Mouse (Mus musculus): ENCODE data around the gene Flot1. TPM values are rescaled to one million over a fixed set of nuclear protein-coding genes. Genes with fewer than 3 reads are reported as not detected.

Gene Flot1
- polyA plus RNA-seq (2015; fragmentation: Nextera tagmentation; extraction: Ambion mirVana), result 131 and 141 TPM in 2 replicates

DNA sequence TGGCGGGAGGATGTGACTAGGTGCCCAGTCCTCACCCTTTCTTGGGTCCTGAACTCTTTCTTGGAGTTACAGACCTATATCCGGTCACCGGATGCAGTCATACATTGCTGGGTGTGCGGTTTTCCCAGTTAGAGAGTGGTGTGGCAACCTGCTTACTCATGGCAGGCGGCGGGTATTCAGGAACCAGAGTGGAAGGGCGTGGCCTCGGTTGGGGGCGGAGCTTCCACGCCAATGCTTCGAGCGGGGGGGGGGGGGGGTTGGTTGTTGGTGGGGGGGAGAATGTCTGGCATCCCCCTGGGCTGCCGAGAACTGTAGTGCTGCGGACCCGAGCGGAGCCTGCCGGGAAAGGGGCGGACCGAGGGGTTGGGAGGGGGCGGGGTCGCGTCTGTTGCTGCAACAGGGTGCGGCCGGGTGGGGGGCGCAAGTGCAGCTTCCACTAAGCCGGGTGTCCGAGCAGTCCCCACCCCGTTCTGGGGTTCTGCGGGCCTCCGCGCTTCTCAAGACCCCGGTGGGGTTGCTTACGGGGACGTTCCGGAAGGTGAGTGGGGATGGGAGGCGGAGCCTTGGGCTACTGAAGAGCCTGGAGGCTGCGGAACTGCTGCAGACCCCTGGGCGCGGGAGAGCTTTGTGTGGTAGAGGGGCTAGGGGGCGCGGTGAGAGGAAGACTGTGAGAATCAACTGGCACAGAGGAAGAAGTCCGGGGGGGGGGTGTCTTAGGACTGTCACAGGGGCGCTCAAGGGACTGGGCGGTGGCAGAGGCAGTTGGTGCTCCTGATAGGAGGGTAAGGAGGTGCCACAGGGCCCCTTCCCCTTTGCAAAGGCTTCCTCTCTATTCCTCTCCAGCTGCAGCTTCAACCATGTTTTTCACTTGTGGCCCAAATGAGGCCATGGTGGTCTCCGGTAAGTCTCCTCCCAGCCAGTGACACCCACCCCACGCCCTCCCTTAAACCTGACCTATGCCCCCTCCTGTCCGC lies at the start of gene Flot1:
Gene Flot1 (plus strand): TSS at position 267 of the 974 bp plus-strand sequence.
- Histone ChIP-seq H3K9ac (replicated peaks) (peak within 1 kb of the TSS; percentile 73), H3K27ac (replicated peaks) (peak within 1 kb of the TSS; percentile 88), H3K4me2 (peak within 1 kb of the TSS; percentile 94), H3K4me3 (replicated peaks) (peak within 1 kb of the TSS; percentile 77), H3K36me3 (peaks cover 29% of the 10 kb centered on the region), H3K9me3 (replicated peaks) (no peaks in the 10 kb centered on the region), H3K27me3 (replicated peaks) (0 out of 2 replicates have a peak, but pooled peaks cover 8% of the 10 kb centered on the region), H3K4me1 (peaks cover 41% of the 10 kb centered on the region)
- under 1% methylated on average over 42 of the region's 47 CpGs for WGBS
- peak; percentile 91 for ATAC-seq (ENCODE audit: low FRiP score)

DNA sequence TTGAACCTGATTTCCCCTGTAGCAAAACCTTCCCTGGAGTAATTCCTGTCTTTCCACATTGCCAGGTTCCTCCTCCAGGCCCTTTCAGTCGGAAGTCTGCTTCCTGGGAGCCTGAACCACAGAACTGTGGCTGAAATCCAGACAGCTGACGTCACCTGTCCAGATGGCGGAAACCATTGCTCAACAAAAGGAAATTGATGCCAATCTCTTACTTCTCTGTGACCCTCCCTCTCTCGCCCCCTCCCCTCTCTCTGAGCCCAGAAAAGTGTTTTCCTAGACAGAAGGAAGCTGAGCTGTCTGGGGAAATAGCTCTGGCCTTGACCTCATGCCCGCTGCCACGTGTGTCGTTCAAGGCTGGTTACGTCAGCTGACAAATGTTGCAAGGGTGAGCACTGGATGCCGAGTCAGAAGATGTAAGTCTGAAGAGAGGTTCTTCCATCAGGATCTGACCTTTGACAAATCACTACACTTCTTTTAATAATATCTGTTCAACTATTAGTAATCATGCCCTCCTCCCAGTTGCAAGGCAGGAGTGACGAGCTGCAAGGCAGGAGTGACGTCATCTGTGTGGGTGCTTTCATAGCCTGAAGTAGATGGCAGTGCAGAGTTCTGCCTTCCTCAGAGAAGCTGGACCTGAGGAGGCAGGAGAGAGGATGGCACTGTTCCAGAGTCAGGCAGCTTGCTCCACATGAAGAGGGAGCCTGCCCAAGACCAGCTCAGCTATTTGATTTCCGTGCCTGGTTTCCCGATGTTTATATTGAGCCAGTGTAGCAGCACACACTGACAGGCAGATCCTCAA lies 46.0 kb upstream of the Flot1 start:
- H3K4me2 ChIP-seq, result no peak overlapping the region
- no peaks in the 10 kb centered on the region for H3K27me3 ChIP-seq (replicated peaks)
- H3K9me3 ChIP-seq (replicated peaks), result no peaks in the 10 kb centered on the region
- 0 out of 2 replicates have a peak, but pooled peaks have one; percentile 45 for ATAC-seq (ENCODE audit: low FRiP score)
- H3K9ac ChIP-seq (replicated peaks), result no peak overlapping the region
- 0 out of 2 replicates have a peak overlapping the region, but pooled peaks have one; percentile 4 for H3K27ac ChIP-seq (replicated peaks)
- H3K4me1 ChIP-seq, result peaks cover 8% of the 10 kb centered on the region; the same call in 1 of the 2 replicates
- H3K36me3 ChIP-seq, result no peaks in the 10 kb centered on the region
- WGBS, result 64% methylated on average over 13 of the region's 13 CpGs
- H3K4me3 ChIP-seq (replicated peaks), result no peak overlapping the region

DNA sequence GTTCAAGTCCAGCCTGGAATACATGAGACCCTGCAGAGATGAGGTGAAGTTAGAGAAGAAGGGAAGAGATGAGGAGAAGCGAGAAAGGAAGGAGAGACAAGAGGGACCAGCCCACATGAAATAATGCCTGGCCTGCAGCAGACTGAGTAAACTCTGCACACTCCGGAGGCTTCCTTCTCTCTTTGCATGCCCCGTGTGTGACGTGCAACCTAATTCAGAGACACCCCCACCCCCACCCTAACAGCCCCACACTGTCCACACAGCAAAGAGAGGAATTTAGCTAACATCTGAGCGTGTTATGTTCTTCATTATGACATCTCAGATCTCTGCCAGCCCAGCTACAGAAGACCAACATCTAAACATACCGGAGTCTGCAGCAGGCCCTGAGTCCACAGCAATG lies 44.1 kb upstream of the Flot1 start:
- H3K27me3 ChIP-seq (replicated peaks), result no peaks in the 10 kb centered on the region
- no peaks in the 10 kb centered on the region for H3K36me3 ChIP-seq
- peaks cover 8% of the 10 kb centered on the region; the same call in 1 of the 2 replicates for H3K4me1 ChIP-seq
- H3K9ac ChIP-seq (replicated peaks), result no peak overlapping the region
- H3K27ac ChIP-seq (replicated peaks), result no peak overlapping the region
- H3K4me3 ChIP-seq (replicated peaks), result no peak overlapping the region
- 72% methylated on average over 6 of the region's 6 CpGs for WGBS
- H3K4me2 ChIP-seq, result no peak overlapping the region
- no peak for ATAC-seq (ENCODE audit: low FRiP score)
- H3K9me3 ChIP-seq (replicated peaks), result no peaks in the 10 kb centered on the region

DNA sequence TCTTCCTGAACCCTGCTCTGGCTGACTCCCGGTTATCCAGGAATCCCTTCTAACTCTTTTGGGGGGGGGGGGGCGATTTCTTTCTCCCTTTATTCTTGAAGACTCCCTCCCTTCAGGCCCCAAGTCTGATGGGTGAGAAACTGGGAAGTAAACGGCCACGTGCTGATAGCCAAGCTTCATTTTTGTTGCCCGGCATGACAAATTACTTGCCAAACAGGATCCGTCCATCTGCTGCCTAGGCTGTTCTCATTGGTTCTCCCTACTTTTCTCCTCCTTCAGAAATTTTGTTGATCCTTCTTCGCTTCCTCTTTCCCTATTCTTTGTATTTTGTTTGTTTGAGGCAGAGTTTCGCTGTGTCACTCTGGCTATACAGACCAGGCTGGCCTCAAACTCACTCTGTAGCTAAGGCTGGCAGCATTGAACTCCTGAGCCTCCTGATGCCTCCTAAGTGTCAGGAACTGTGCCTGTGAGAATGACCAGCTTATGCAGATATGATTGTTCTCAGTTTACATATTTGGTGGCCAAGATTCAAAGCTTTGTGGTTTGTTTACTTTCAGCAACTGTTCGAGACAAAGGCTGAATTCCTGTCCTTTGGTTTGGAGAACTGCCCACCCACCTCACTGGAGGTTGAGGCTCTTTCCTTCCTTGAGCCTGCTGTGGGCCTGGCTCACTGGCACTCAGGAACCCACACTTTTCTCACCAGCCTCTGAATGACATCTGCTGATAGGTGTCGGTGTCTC lies 43.4 kb upstream of the Flot1 start:
- H3K4me3 ChIP-seq (replicated peaks), result no peak overlapping the region
- no peaks in the 10 kb centered on the region for H3K36me3 ChIP-seq
- no peak overlapping the region for H3K4me2 ChIP-seq
- H3K27me3 ChIP-seq (replicated peaks), result no peaks in the 10 kb centered on the region
- peaks cover 8% of the 10 kb centered on the region; the same call in 1 of the 2 replicates for H3K4me1 ChIP-seq
- no peak overlapping the region for H3K9ac ChIP-seq (replicated peaks)
- ATAC-seq (ENCODE audit: low FRiP score), result no peak
- H3K27ac ChIP-seq (replicated peaks), result no peak overlapping the region
- WGBS, result 77% methylated on average over 10 of the region's 10 CpGs
- no peaks in the 10 kb centered on the region for H3K9me3 ChIP-seq (replicated peaks)

DNA sequence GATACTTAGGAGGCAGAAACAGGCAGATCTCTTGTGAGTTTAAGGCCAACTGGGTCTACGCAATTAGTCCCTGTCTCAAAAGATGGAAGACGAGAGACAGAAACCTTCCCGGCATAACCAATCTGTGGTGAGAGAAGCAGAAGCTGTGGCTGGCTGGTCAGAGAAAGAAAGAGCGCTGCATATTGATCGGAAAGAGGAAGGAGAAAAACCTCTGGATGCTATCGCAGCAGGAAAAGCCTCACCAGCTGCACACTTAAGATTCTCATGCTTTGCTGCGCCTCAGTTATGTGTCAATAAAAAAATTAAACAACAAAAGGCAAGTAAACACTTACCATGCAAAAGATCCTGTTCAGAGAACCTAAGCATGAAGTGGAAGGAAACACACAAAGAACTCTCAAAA lies 42.7 kb upstream of the Flot1 start:
- H3K36me3 ChIP-seq, result no peaks in the 10 kb centered on the region
- WGBS, result 90% methylated on average over 7 of the region's 7 CpGs
- no peak for ATAC-seq (ENCODE audit: low FRiP score)
- H3K9me3 ChIP-seq (replicated peaks), result no peaks in the 10 kb centered on the region
- no peak overlapping the region for H3K9ac ChIP-seq (replicated peaks)
- H3K4me2 ChIP-seq, result no peak overlapping the region
- no peaks in the 10 kb centered on the region for H3K27me3 ChIP-seq (replicated peaks)
- no peak overlapping the region for H3K4me3 ChIP-seq (replicated peaks)
- H3K27ac ChIP-seq (replicated peaks), result no peak overlapping the region
- H3K4me1 ChIP-seq, result peaks cover 8% of the 10 kb centered on the region; the same call in 1 of the 2 replicates

DNA sequence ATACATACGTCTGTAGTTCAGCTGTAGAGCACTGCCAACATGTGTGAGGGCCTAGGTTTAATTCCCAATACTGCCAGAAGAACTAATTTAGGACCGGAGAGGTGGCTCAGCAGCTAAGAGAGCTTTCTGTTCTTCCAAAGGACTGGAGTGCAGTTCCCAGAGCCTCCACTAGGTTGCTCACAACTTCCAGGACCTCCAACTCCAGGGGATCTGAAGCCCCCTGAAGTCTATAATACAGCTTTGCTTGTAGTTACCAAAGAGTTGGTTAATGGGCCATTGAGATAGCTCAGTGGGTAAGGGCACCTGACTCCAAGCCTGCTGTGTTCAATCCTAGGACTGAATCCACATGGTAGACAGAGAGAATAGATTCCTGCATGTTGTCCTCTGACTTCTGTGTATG lies 40.6 kb upstream of the Flot1 start:
- no peak for ATAC-seq (ENCODE audit: low FRiP score)
- Histone ChIP-seq H3K27ac (replicated peaks) (no peak overlapping the region), H3K4me3 (replicated peaks) (no peak overlapping the region), H3K9me3 (replicated peaks) (no peaks in the 10 kb centered on the region), H3K9ac (replicated peaks) (no peak overlapping the region), H3K36me3 (no peaks in the 10 kb centered on the region), H3K4me1 (peaks cover 3% of the 10 kb centered on the region; the same call in 1 of the 2 replicates), H3K4me2 (no peak overlapping the region), H3K27me3 (replicated peaks) (no peaks in the 10 kb centered on the region)
- WGBS, result 78% methylated on average over 2 of the region's 2 CpGs

DNA sequence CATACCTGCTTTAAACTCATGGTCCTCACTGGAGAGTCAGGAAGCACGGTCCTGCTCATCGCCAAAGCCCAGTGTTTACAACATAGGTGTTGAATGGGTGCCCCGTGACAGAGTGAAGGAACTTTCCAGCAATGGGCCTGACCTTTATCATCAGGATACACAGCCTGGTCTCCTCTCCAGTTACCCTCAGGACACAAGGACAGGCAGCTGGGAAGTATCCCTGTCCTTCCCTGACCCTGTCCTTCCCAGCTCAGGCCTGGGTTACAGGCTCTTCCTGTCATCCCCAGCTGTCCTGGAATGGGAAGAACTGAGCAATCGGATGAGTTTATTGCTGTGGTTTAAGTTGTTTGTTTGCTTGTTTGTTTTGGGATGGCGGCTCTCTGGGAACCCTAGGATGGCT lies 40.1 kb upstream of the Flot1 start:
- no peak for ATAC-seq (ENCODE audit: low FRiP score)

DNA sequence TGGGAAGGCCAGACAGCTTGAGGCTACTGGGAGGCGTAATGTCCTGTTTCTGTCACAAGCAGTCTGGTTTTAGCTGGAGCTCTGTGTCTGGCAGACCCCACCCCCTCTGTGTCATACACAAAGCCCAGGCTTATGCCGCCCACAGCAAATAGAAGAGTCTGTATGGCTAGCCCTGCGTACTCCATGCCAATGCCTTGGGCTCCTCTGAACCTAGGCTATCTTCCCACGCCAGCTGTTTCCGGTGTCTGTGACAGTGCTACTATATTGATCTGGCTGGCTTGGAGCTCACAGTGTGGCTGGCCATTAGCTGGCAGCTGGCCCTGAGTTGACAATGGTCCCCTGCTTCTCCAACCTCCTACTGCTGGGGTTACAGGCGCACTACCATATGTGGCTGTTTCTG lies 39.1 kb upstream of the Flot1 start:
- 74% methylated on average over 6 of the region's 6 CpGs for WGBS
- ATAC-seq (ENCODE audit: low FRiP score), result no peak
- H3K4me2 ChIP-seq, result no peak overlapping the region
- H3K27me3 ChIP-seq (replicated peaks), result no peaks in the 10 kb centered on the region
- no peaks in the 10 kb centered on the region for H3K9me3 ChIP-seq (replicated peaks)
- no peak overlapping the region for H3K9ac ChIP-seq (replicated peaks)
- H3K27ac ChIP-seq (replicated peaks), result no peak overlapping the region
- H3K4me1 ChIP-seq, result no peaks in the 10 kb centered on the region
- H3K36me3 ChIP-seq, result no peaks in the 10 kb centered on the region
- no peak overlapping the region for H3K4me3 ChIP-seq (replicated peaks)

More for the DNA sequence above, 40.1 kb upstream of the Flot1 start:
- Histone ChIP-seq H3K4me1 (no peaks in the 10 kb centered on the region), H3K9ac (replicated peaks) (no peak overlapping the region), H3K27ac (replicated peaks) (no peak overlapping the region), H3K36me3 (no peaks in the 10 kb centered on the region), H3K4me2 (no peak overlapping the region), H3K27me3 (replicated peaks) (no peaks in the 10 kb centered on the region), H3K9me3 (replicated peaks) (no peaks in the 10 kb centered on the region), H3K4me3 (replicated peaks) (no peak overlapping the region)
- WGBS, result 78% methylated on average over 5 of the region's 5 CpGs

DNA sequence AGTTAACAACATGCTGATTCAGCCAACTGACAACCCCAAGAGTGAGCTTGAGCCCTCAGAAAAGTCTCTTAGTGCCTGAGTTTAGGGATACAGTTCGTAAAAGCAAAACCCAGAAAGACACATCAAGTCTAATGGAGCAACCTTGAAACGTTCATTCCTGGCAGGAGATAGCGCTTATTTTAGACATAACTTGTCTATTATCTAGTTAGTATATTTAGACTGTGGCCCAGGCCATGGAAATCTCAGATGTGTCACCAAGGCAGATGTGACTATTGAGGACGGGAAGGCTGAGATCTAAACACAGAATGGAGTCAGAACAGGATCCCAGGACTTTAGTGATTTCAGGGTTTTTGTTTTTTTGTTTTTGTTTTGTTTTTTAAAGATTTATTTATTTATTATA lies 37.9 kb upstream of the Flot1 start:
- Histone ChIP-seq H3K4me1 (no peaks in the 10 kb centered on the region), H3K9ac (replicated peaks) (no peak overlapping the region), H3K4me3 (replicated peaks) (no peak overlapping the region), H3K27ac (replicated peaks) (no peak overlapping the region), H3K27me3 (replicated peaks) (no peaks in the 10 kb centered on the region), H3K36me3 (no peaks in the 10 kb centered on the region), H3K4me2 (no peak overlapping the region), H3K9me3 (replicated peaks) (no peaks in the 10 kb centered on the region)
- no peak for ATAC-seq (ENCODE audit: low FRiP score)
- WGBS, result 89% methylated on average over 4 of the region's 4 CpGs

DNA sequence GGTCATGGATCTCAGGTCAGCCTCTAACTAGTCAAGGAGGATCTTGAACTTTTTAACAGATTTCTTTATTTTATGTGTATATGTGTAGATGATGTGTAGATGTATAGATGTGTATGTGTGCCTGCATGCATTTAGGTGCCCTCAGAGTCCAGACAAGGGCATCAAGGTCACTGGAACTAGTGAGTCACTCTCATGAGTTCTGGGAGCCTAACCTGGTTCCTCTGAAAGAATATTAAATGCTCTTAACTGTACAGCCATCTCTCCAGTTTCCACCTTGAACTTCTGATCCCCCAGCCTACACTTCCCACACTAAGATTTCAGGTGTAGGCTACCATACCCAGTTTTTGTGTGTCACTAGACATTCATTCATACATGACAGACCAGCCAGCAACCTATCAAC lies 35.5 kb upstream of the Flot1 start:
- no peak overlapping the region for H3K9ac ChIP-seq (replicated peaks)
- H3K4me1 ChIP-seq, result no peaks in the 10 kb centered on the region
- no peak overlapping the region for H3K27ac ChIP-seq (replicated peaks)
- no peak overlapping the region for H3K4me3 ChIP-seq (replicated peaks)
- no peak overlapping the region for H3K4me2 ChIP-seq
- ATAC-seq (ENCODE audit: low FRiP score), result no peak
- H3K9me3 ChIP-seq (replicated peaks), result no peaks in the 10 kb centered on the region
- H3K27me3 ChIP-seq (replicated peaks), result no peaks in the 10 kb centered on the region
- H3K36me3 ChIP-seq, result no peaks in the 10 kb centered on the region

DNA sequence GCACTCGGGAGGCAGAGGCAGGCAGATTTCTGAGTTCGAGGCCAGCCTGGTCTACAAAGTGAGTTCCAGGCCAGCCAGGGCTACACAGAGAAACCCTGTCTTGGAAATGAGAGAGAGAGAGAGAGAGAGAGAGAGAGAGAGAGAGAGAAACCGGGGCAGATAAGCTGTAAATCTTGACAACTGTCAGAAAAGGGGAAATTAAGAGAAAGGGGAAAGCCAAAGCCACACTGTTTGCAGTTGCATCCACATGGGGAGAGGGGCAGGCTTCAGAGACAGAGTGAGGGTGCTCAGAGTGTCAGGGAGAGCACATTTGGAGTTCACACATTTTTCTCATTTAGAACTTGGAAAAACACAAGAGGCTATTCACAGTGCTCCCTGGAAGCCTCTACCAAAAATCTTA lies 35.0 kb upstream of the Flot1 start:
- no peak for ATAC-seq (ENCODE audit: low FRiP score)
- H3K4me2 ChIP-seq, result no peak overlapping the region
- no peaks in the 10 kb centered on the region for H3K9me3 ChIP-seq (replicated peaks)
- H3K36me3 ChIP-seq, result no peaks in the 10 kb centered on the region
- no peaks in the 10 kb centered on the region for H3K4me1 ChIP-seq
- H3K4me3 ChIP-seq (replicated peaks), result no peak overlapping the region
- no peak overlapping the region for H3K9ac ChIP-seq (replicated peaks)
- H3K27ac ChIP-seq (replicated peaks), result no peak overlapping the region
- WGBS, result 72% methylated on average over 3 of the region's 3 CpGs
- H3K27me3 ChIP-seq (replicated peaks), result no peaks in the 10 kb centered on the region

Data from neural tube, embryonic 15.5 days (tissue).